Mouse (Mus musculus): ENCODE results near the gene Pacs1.

GRCm38 (mm10) chr19:5117494-5118383 lies 155.2 kb downstream of the Pacs1 start:
- TF ChIP-seq CTCF (IDR thresholded peaks at IDR 0.05; ENCODE audit: low read depth) (peak; percentile 96), EP300 (IDR thresholded peaks at IDR 0.05; ENCODE audit: low read depth) (no peak)

All from liver, embryonic 14.5 days (tissue).